Mouse (Mus musculus) limb, embryonic 13.5 days (tissue): ENCODE data around the gene Ttll11. TPM values are rescaled to one million over a fixed set of nuclear protein-coding genes. Genes with fewer than 3 reads are reported as not detected.
A peak's percentile ranks its signal among the peaks of the same experiment; 100 is the strongest.

Experiments
- ATAC-seq: fragments of 200-750 bp; cut with Nextera tagmentation; 2 replicates; pipeline ENCODE4 v1.8.0; 2017; ENCODE audit warnings: low read depth, moderate number of reproducible peaks, moderate TSS enrichment; ENCODE audit not compliant: low FRiP score
- H3K27ac ChIP-seq: fragments of 300-500 bp; sonication (generic); 2 replicates; pipeline ENCODE4 v1.5.1; 2015; ENCODE audit warnings: inconsistent platforms, mild to moderate bottlenecking, moderate library complexity
- H3K27me3 ChIP-seq: fragments of 300-500 bp; sonication (generic); 2 replicates; pipeline ENCODE4 v1.6.1; 2015; ENCODE audit warnings: mild to moderate bottlenecking, inconsistent platforms
- H3K36me3 ChIP-seq: fragments of 300-500 bp; sonication (generic); 2 replicates; pipeline ENCODE4 v1.6.1; 2015; ENCODE audit warnings: inconsistent platforms, mild to moderate bottlenecking, moderate library complexity
- H3K4me1 ChIP-seq: fragments of 300-500 bp; sonication (generic); 2 replicates; pipeline ENCODE4 v1.6.1; 2015; ENCODE audit warnings: inconsistent platforms
- H3K4me2 ChIP-seq: fragments of 300-500 bp; sonication (generic); replicated peaks from 2 replicates; pipeline ENCODE4 v1.6.1; 2015; ENCODE audit warnings: inconsistent platforms, mild to moderate bottlenecking, moderate library complexity
- H3K4me3 ChIP-seq: fragments of 300-500 bp; sonication (generic); 2 replicates; pipeline ENCODE4 v1.5.1; 2015; ENCODE audit warnings: moderate library complexity, mild to moderate bottlenecking, inconsistent platforms
- H3K9ac ChIP-seq: fragments of 300-500 bp; sonication (generic); 2 replicates; pipeline ENCODE4 v1.6.1; 2015; ENCODE audit warnings: mild to moderate bottlenecking, inconsistent platforms
- H3K9me3 ChIP-seq: fragments of 300-500 bp; sonication (generic); 2 replicates; pipeline ENCODE4 v1.6.1; 2016; ENCODE audit warnings: inconsistent platforms
- WGBS: fragments of 180-500 bp; shearing (Covaris S2); methylation state at CpG from one replicate; pipeline ENCODE4 v1.1.7; 2015; 5-methylcytosine and 5-hydroxymethylcytosine counted together
- polyA plus RNA-seq: library from polyadenylated mRNA; unstranded; fragments of >200 nt; fragmentation: Nextera tagmentation; extraction: Ambion mirVana; gene quantifications from 2 replicates; pipeline ENCODE4 v1.2.1, GENCODE M21; 2015

Ttll11 gene
- polyA plus RNA-seq, 1 experiment from 2014 or later: 0.85 TPM

DNA sequence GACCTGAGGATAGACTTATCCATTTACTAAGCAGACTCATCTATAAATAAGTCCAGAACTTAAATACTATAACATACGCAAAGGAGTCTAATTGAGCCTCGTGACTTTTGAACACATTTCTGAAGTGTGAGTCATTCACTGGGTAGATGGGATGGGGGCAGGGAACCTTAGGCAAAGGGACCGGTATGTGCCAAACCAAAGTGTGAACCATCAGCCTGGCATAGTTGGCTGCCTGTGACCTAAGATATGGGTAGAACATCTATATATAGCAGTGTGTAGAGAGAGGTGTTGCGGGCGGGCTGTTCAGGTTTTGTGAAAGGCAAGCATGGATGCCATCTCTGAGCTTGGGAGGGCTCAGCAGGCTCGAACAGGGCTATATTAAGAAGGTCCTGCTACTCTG, 14.6 kb upstream of the Ttll11 start:
- H3K9me3 ChIP-seq: no peaks in the 10 kb centered on the region
- no peak overlapping the region for H3K4me2 ChIP-seq
- no peak overlapping the region for H3K27ac ChIP-seq
- H3K4me3 ChIP-seq: no peak overlapping the region
- no peaks in the 10 kb centered on the region for H3K4me1 ChIP-seq
- H3K27me3 ChIP-seq: no peaks in the 10 kb centered on the region
- WGBS: 80% methylated on average over 6 of the region's 6 CpGs
- H3K9ac ChIP-seq: no peak overlapping the region
- no peak for ATAC-seq
- H3K36me3 ChIP-seq: no peaks in the 10 kb centered on the region

GRCm38 (mm10) chr2:35993481-35993880, 13.8 kb upstream of the Ttll11 start:
- Histone ChIP-seq H3K27me3 (peaks cover 1% of the 10 kb centered on the region), H3K27ac (no peak overlapping the region), H3K9me3 (no peaks in the 10 kb centered on the region), H3K36me3 (no peaks in the 10 kb centered on the region), H3K9ac (no peak overlapping the region), H3K4me2 (no peak overlapping the region), H3K4me3 (no peak overlapping the region), H3K4me1 (no peaks in the 10 kb centered on the region)
- no peak for ATAC-seq
- WGBS: 80% methylated on average over 2 of the region's 2 CpGs

DNA sequence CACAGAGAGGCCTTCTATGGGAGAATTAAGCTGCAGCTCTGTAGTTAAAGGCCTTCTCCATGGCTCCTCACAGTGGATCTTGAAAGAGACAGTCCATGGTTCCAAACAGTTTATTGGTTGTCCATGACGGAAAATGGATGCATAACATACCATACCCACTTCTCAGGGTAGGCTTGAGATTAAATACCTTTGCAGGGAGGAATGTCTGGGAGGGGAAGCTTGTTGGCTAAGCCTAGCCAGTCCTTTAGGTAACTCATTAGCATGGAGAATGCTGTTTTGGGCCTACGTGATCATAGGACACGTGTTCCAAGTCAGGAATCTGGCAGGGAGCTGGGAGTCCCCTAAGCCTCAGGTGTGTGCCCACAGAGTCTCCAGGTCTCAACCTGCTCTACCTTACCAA, 12.5 kb upstream of the Ttll11 start:
- Histone ChIP-seq H3K27me3 (peaks cover 12% of the 10 kb centered on the region), H3K36me3 (no peaks in the 10 kb centered on the region), H3K4me1 (no peaks in the 10 kb centered on the region), H3K4me3 (no peak overlapping the region), H3K9ac (no peak overlapping the region), H3K9me3 (no peaks in the 10 kb centered on the region), H3K4me2 (no peak overlapping the region), H3K27ac (no peak overlapping the region)
- 82% methylated on average over 3 of the region's 3 CpGs for WGBS
- no peak for ATAC-seq

GRCm38 (mm10) chr2:35983869-35984268, 4.2 kb upstream of the Ttll11 start:
- Histone ChIP-seq H3K4me3 (no peak overlapping the region), H3K9me3 (no peaks in the 10 kb centered on the region), H3K36me3 (no peaks in the 10 kb centered on the region), H3K27ac (no peak overlapping the region), H3K27me3 (peaks cover 34% of the 10 kb centered on the region), H3K9ac (no peak overlapping the region), H3K4me1 (peaks cover 7% of the 10 kb centered on the region), H3K4me2 (no peak overlapping the region)
- ATAC-seq: no peak
- 5% methylated on average over 7 of the region's 7 CpGs for WGBS

DNA sequence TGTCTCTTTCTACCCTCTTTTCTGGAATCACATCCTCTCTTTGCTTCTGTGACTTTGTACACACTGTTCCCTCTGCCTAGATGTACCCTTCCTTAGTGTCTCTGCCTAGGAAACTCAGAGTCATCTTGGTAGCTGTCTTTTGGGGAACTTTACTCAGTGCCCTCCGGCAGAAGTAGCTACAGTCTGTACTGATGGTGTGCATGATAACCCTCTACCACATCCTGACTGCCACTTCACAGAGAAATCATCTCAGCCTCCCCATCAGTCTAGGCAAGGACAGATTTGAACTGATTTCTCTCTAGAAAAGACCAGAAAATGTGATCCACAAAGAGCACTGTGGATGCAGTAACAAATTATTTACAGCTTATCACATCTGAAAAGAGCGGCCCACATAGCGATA, 2.2 kb upstream of the Ttll11 start:
- H3K36me3 ChIP-seq: no peaks in the 10 kb centered on the region
- no peaks in the 10 kb centered on the region for H3K9me3 ChIP-seq
- ATAC-seq: no peak
- peaks cover 22% of the 10 kb centered on the region for H3K4me1 ChIP-seq
- peaks cover 18% of the 10 kb centered on the region for H3K27me3 ChIP-seq
- no peak overlapping the region for H3K27ac ChIP-seq
- no peak overlapping the region for H3K4me2 ChIP-seq
- H3K9ac ChIP-seq: no peak overlapping the region
- H3K4me3 ChIP-seq: no peak overlapping the region
- 81% methylated on average over 3 of the region's 3 CpGs for WGBS

DNA sequence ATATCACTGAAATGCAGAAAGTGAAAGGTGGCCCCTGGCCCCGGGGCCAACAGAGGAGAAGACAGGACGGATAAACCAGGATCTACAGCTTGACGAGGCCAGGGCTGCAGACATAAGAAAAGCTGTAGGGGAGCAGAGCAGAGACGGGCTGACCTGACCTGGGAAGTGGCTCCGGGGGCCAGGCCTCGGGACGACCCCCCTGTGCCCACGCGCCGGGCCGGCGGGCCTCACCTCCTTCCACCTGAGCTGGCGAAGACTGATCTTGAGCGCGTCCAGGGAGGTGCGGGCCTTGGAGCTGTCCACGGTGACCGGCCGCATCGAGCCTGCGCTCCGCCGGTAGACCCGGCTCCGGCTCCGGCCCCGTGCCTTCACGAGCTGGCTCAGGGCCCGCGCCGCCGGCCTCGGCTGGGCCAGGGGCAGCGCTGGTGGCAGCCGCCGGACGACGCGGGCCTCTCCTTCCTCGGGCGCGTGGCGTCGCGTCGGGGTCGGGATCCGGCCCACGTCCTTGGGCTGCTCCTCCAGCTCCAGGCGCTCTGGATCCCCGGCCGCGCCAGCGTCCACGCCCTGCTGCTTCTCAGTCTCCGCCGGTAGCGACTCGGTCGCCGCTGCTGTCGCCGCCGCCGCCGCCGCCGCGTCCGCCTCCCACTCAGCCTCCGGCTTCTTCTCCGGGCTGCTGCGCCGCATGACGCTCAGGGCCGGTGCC, 621 bp downstream of the Ttll11 start:
- Histone ChIP-seq H3K36me3 (no peaks in the 10 kb centered on the region), H3K4me1 (peaks cover 22% of the 10 kb centered on the region), H3K4me2 (peak overlapping the region; percentile 96), H3K4me3 (peak overlapping the region; percentile 71), H3K27me3 (no peaks in the 10 kb centered on the region), H3K9ac (peak overlapping the region; percentile 81), H3K9me3 (no peaks in the 10 kb centered on the region), H3K27ac (no peak overlapping the region)
- under 1% methylated on average over 71 of the region's 76 CpGs for WGBS
- ATAC-seq: peak; percentile 57

GRCm38 (mm10) chr2:35978276-35978933, 1.3 kb downstream of the Ttll11 start:
- no peak for ATAC-seq
- H3K4me3 ChIP-seq: peak overlapping the region; percentile 71
- 27% methylated on average over 15 of the region's 15 CpGs for WGBS

GRCm38 (mm10) chr2:35977749-35978148, 2.0 kb downstream of the Ttll11 start:
- Histone ChIP-seq H3K4me3 (no peak overlapping the region; the same call in 1 of the 2 replicates), H3K36me3 (no peaks in the 10 kb centered on the region), H3K4me1 (peaks cover 29% of the 10 kb centered on the region), H3K27me3 (no peaks in the 10 kb centered on the region), H3K4me2 (peak overlapping the region; percentile 96), H3K9me3 (no peaks in the 10 kb centered on the region), H3K27ac (no peak overlapping the region), H3K9ac (no peak overlapping the region)
- WGBS: 88% methylated on average over 3 of the region's 3 CpGs
- ATAC-seq: no peak

More at GRCm38 (mm10) chr2:35978276-35978933, 1.3 kb downstream of the Ttll11 start:
- H3K4me2 ChIP-seq: peak overlapping the region; percentile 96
- H3K4me1 ChIP-seq: peaks cover 22% of the 10 kb centered on the region
- no peaks in the 10 kb centered on the region for H3K27me3 ChIP-seq
- H3K9ac ChIP-seq: peak overlapping the region; percentile 81
- H3K9me3 ChIP-seq: no peaks in the 10 kb centered on the region
- no peak overlapping the region for H3K27ac ChIP-seq
- H3K36me3 ChIP-seq: no peaks in the 10 kb centered on the region

DNA sequence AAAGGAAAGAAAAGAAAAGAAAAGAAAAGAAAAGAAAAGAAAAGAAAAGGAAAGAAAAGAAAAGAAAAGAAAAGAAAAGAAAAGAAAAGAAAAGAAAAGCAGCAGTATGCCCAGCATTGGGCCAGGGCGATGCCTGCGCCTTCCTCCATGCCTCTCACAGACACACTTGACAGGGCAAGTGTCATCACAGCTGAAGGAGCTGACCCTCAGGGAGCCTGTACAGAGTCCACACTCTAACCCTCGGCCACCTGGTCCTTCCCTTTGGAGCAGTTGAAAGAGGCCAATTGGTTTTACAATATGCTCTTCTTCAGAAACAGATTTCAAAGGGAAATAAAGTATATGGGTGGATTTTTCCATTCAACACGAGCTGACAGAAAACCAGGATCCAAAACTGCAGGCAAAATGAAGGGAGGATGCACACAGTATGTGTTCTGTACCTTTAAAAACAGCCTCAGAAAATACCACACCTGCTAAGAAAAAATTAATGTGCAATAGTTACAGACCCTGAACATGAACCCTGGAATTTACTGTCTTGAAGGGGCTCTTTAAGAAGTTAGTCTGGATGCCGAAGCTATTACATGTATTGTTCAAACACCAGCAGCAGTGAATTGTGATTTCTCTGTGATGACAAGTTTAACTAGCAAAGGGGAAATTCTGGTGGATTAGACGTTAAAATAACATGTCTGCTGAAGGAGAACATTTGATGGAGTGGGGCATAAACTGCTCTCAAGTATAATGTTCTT, 7.3 kb downstream of the Ttll11 start:
- no peak overlapping the region for H3K4me2 ChIP-seq
- 49% methylated on average over 6 of the region's 6 CpGs for whole genome bisulfite sequencing
- no peak overlapping the region for H3K4me3 ChIP-seq
- no peak overlapping the region for H3K9ac ChIP-seq
- H3K36me3 ChIP-seq: no peaks in the 10 kb centered on the region
- peaks cover 11% of the 10 kb centered on the region for H3K4me1 ChIP-seq
- no peaks in the 10 kb centered on the region for H3K9me3 ChIP-seq
- no peaks in the 10 kb centered on the region for H3K27me3 ChIP-seq
- no peak overlapping the region for H3K27ac ChIP-seq
- ATAC-seq: no peak

DNA sequence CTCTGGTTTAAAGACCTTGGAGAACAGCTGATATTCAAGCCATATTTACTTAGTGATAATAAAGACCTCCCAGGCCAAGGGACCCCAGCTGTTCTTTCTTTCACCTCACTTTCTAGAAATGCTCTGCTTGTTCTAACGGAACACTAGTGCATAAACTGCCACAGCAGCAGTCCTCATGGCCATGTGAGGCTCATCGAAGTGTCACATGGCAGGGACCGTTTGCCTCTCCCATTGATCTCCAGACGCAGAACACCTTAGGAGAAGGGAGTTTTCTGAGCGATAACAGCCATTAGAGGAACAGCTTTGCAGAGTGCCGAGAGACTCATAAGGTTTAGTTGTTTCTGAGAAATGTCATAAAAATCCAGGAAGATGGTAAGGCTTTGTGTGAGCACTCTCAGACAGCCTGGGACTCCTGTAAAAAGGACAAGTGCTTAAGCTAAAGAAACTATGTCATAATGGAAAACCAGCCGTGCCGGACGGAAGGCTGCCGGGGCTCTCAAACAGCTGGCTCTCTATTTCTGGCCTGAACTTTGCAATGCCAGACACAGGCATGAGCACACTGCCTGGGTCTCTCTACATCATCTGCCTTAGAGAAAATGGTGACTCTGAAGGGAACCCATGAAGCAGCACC, 13.7 kb downstream of the Ttll11 start:
- H3K4me2 ChIP-seq: no peak overlapping the region; the same call in 1 of the 2 replicates
- no peak overlapping the region for H3K9ac ChIP-seq
- ATAC-seq: peak; percentile 63
- H3K36me3 ChIP-seq: no peaks in the 10 kb centered on the region
- 42% methylated on average over 10 of the region's 10 CpGs for WGBS
- peak overlapping the region; percentile 58; the same call in 1 of the 2 replicates for H3K27ac ChIP-seq
- H3K27me3 ChIP-seq: no peaks in the 10 kb centered on the region; the same call in 1 of the 2 replicates
- H3K4me1 ChIP-seq: peaks cover 10% of the 10 kb centered on the region
- H3K4me3 ChIP-seq: no peak overlapping the region
- no peaks in the 10 kb centered on the region for H3K9me3 ChIP-seq

GRCm38 (mm10) chr2:35963280-35963679, 16.4 kb downstream of the Ttll11 start:
- WGBS: 69% methylated on average over 2 of the region's 2 CpGs
- Histone ChIP-seq H3K4me2 (no peak overlapping the region), H3K4me3 (no peak overlapping the region), H3K36me3 (no peaks in the 10 kb centered on the region), H3K9me3 (no peaks in the 10 kb centered on the region), H3K27me3 (no peaks in the 10 kb centered on the region; the same call in 1 of the 2 replicates), H3K9ac (no peak overlapping the region), H3K27ac (no peak overlapping the region), H3K4me1 (peaks cover 10% of the 10 kb centered on the region)
- ATAC-seq: no peak
